Mouse (Mus musculus): Measurements from ENCODE around the gene Shd.

DNA sequence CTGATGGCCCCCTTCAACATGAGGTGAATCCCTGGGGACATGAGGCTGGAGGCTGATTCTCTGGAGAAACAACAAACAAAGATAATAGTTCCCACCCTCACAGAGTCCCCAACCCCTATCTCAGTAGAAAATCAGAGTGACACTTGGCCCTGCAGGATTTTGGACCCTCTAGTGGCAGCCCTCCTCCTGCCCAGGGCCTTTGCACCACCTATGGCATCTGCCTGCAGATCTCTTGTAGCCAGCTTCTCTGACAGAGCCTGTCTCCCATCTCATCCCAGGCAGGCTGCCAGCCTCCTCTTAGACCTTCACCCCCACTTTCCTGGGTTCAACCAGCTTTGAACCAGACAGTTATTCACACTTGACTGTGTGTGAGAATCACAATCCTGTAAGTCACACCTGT, 9.5 kb upstream of the Shd start:
- TF ChIP-seq POLR2A (IDR thresholded peaks at IDR 0.05; ENCODE audit: low read depth, low read length) (no peak), CTCF (IDR thresholded peaks at IDR 0.05; ENCODE audit: extremely low read depth, insufficient read length, insufficient replicate concordance, low read depth, low read length) (no peak)

Measured in small intestine, adult 2 months (tissue).